Mouse (Mus musculus): Measurements from ENCODE around the gene Cobl. TPM values are rescaled to one million over a fixed set of nuclear protein-coding genes. Genes with fewer than 3 reads are reported as not detected.

Gene Cobl
- polyA plus RNA-seq, 1 experiment from 2014 or later, result 14.2 TPM

DNA sequence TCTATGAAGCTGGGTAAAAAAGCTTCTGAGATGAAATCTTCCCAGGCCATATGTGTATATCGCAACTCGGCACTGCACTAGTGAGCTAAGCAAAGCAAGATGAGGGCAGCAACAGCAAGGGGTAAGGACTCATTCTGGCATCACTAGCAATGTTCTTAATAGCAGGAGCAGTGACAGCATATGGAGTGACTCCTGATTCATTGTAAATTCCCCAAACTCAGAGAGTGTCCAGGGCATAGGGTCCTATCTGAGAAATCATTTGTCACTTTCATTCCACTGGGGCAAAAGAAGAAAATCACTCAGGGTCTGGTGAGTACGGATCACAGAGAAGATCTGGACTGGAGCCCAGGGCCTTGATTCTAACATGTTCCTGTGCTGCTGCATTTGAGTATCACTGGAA, 44.6 kb downstream of the Cobl start:
- no peaks in the 10 kb centered on the region for H3K4me1 ChIP-seq (ENCODE audit: control insufficient read depth, insufficient read depth, low read length)
- H3K27ac ChIP-seq (ENCODE audit: low read length), result no peak overlapping the region
- no peaks in the 10 kb centered on the region for H3K36me3 ChIP-seq (ENCODE audit: control insufficient read depth, insufficient read depth, low read length)
- no peak overlapping the region for H3K4me2 ChIP-seq (replicated peaks; ENCODE audit: low read depth, low read length)
- 68% methylated on average over 3 of the region's 3 CpGs for WGBS
- H3K4me3 ChIP-seq (ENCODE audit: low read depth, low read length), result no peak overlapping the region
- no peaks in the 10 kb centered on the region for H3K9me3 ChIP-seq (ENCODE audit: control insufficient read depth, low read depth, low read length)
- no peak overlapping the region for H3K9ac ChIP-seq (replicated peaks; ENCODE audit: low read depth, low read length)
- no peaks in the 10 kb centered on the region for H3K27me3 ChIP-seq (ENCODE audit: control insufficient read depth, insufficient read depth, low read length)
- ATAC-seq (ENCODE audit: insufficient number of reproducible peaks, insufficient read depth, low FRiP score, low read depth), result no peak

DNA sequence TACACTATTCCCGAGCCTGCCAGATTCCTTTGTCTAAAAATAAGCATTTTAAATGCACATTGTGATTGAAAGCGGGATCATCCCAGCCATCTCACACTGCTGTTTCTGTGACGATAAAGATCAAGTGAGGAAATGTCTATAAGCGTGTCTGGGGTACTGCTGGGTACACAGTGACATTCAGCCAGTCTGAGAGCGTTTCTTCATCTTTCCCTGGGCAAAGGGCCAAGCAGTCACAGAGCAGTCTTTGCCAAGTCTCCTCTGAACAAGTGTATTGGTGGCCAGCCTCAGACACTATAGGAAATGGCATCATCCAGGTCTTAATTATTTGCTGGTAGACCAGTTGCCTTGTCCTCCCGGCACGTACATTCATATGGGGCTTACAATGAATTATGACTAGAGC, 47.9 kb downstream of the Cobl start:
- no peaks in the 10 kb centered on the region for H3K36me3 ChIP-seq (ENCODE audit: control insufficient read depth, insufficient read depth, low read length)
- no peak overlapping the region for H3K4me2 ChIP-seq (replicated peaks; ENCODE audit: low read depth, low read length)
- WGBS, result 84% methylated on average over 7 of the region's 7 CpGs
- ATAC-seq (ENCODE audit: insufficient number of reproducible peaks, insufficient read depth, low FRiP score, low read depth), result no peak
- H3K27me3 ChIP-seq (ENCODE audit: control insufficient read depth, insufficient read depth, low read length), result no peaks in the 10 kb centered on the region
- no peak overlapping the region for H3K4me3 ChIP-seq (ENCODE audit: low read depth, low read length)
- no peak overlapping the region for H3K27ac ChIP-seq (ENCODE audit: low read length)
- H3K9ac ChIP-seq (replicated peaks; ENCODE audit: low read depth, low read length), result no peak overlapping the region
- no peaks in the 10 kb centered on the region for H3K9me3 ChIP-seq (ENCODE audit: control insufficient read depth, low read depth, low read length)
- H3K4me1 ChIP-seq (ENCODE audit: control insufficient read depth, insufficient read depth, low read length), result no peaks in the 10 kb centered on the region

DNA sequence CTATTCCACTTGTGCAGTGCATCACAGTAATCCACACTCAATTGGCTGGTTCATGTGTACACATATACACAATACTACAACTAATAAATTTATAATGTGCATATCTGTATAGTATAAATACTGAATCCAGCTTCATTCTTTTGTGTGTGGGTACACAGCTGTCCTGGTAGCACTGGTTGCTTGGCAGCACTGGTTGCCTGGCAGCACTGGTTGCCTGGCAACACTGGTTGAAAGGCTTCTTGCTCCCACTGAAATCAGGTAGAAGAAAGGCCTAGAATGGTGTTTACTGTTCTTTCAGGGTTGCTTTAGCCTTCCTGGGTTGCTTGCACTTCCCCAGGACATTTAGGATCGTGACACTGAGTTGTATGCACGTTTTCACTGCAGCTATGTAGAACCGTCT, 49.4 kb downstream of the Cobl start:
- H3K9me3 ChIP-seq (ENCODE audit: control insufficient read depth, low read depth, low read length), result no peaks in the 10 kb centered on the region
- H3K27me3 ChIP-seq (ENCODE audit: control insufficient read depth, insufficient read depth, low read length), result no peaks in the 10 kb centered on the region
- no peak overlapping the region for H3K27ac ChIP-seq (ENCODE audit: low read length)
- ATAC-seq (ENCODE audit: insufficient number of reproducible peaks, insufficient read depth, low FRiP score, low read depth), result no peak
- H3K4me1 ChIP-seq (ENCODE audit: control insufficient read depth, insufficient read depth, low read length), result no peaks in the 10 kb centered on the region
- no peak overlapping the region for H3K9ac ChIP-seq (replicated peaks; ENCODE audit: low read depth, low read length)
- H3K4me3 ChIP-seq (ENCODE audit: low read depth, low read length), result no peak overlapping the region
- no peaks in the 10 kb centered on the region for H3K36me3 ChIP-seq (ENCODE audit: control insufficient read depth, insufficient read depth, low read length)
- no peak overlapping the region for H3K4me2 ChIP-seq (replicated peaks; ENCODE audit: low read depth, low read length)
- 52% methylated on average over 3 of the region's 3 CpGs for WGBS

DNA sequence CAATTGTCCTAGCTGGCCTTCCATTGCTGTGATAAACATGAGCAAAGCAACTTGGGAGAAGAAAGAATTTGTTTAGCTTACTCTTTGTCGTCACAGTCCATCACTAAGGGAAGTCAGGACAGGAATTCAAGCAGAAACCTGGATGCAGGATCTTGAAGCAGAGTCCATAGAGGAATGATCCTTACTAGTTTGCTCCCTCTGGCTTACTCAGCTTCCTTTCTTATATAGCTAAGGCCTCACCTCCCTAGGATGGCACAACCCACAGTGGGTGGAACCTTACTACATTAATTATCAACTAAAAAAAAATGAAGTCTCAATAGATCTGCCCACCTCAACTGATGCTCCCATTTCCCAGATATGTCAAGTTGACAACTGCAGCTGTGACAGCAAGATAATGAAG, 52.8 kb downstream of the Cobl start:
- Histone ChIP-seq H3K4me2 (replicated peaks; ENCODE audit: low read depth, low read length) (no peak overlapping the region), H3K9me3 (ENCODE audit: control insufficient read depth, low read depth, low read length) (no peaks in the 10 kb centered on the region), H3K27me3 (ENCODE audit: control insufficient read depth, insufficient read depth, low read length) (no peaks in the 10 kb centered on the region), H3K4me3 (ENCODE audit: low read depth, low read length) (no peak overlapping the region), H3K36me3 (ENCODE audit: control insufficient read depth, insufficient read depth, low read length) (no peaks in the 10 kb centered on the region), H3K9ac (replicated peaks; ENCODE audit: low read depth, low read length) (no peak overlapping the region), H3K4me1 (ENCODE audit: control insufficient read depth, insufficient read depth, low read length) (no peaks in the 10 kb centered on the region), H3K27ac (ENCODE audit: low read length) (no peak overlapping the region)
- ATAC-seq (ENCODE audit: insufficient number of reproducible peaks, insufficient read depth, low FRiP score, low read depth), result no peak
- 41% methylated on average over 1 of the region's 1 CpGs for WGBS

DNA sequence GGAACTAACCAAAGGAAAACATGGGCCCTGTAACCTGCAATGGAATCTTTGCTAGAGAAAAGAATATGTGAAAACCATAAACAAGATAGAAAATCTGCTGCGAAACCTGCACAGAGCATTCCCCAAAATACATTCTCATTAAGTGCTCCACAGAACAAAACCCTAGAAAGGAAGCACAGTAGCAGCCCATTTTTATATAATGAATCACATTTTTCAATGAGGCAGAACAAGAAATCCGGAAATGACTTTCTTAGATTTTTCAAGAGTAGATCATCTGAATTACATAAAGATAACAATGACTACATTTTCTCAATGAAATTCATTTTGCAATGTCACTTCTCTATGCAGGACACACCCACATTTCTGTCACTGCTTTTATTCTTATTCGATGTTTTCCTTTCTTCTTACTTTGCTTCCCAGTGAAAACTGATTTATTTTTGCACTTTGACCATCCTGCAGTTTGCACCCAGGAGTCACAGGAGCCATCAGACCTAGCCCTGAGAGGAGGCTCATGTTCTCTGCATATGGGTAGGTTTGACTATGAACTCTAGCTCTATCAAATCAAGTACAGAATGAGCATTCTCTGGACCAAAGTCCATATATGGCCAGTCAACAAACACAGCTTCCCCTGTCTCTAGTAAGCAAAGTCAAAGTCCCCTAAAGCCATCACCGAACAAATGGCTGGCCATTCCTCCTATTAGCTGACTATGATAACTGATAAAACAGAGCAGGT, 53.5 kb downstream of the Cobl start:
- Histone ChIP-seq H3K27ac (ENCODE audit: low read length) (no peak overlapping the region), H3K9me3 (ENCODE audit: control insufficient read depth, low read depth, low read length) (no peaks in the 10 kb centered on the region), H3K36me3 (ENCODE audit: control insufficient read depth, insufficient read depth, low read length) (no peaks in the 10 kb centered on the region), H3K4me1 (ENCODE audit: control insufficient read depth, insufficient read depth, low read length) (no peaks in the 10 kb centered on the region), H3K9ac (replicated peaks; ENCODE audit: low read depth, low read length) (no peak overlapping the region), H3K27me3 (ENCODE audit: control insufficient read depth, insufficient read depth, low read length) (no peaks in the 10 kb centered on the region), H3K4me3 (ENCODE audit: low read depth, low read length) (no peak overlapping the region), H3K4me2 (replicated peaks; ENCODE audit: low read depth, low read length) (no peak overlapping the region)
- ATAC-seq (ENCODE audit: insufficient number of reproducible peaks, insufficient read depth, low FRiP score, low read depth), result no peak
- WGBS, result 78% methylated on average over 4 of the region's 4 CpGs

DNA sequence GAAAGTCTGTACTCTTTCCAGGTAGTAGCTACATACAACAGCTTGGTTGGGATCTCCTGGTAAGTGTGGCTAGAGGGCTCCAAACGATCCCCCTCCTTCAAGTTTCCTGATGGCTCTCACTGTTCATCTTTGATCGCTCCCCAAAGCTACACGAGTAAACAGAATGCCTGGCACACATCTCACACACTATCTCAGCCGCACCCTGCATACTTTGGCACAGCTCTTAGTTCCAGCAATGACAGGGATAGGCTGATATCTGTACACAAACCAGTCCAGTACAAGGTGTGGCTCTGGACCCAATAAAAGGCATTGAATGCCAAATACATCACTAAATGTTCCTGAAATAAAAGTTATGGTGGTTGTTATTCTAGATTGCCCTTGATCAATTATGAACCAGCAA, 55.3 kb downstream of the Cobl start:
- Histone ChIP-seq H3K9me3 (ENCODE audit: control insufficient read depth, low read depth, low read length) (no peaks in the 10 kb centered on the region), H3K4me3 (ENCODE audit: low read depth, low read length) (no peak overlapping the region), H3K27ac (ENCODE audit: low read length) (no peak overlapping the region), H3K9ac (replicated peaks; ENCODE audit: low read depth, low read length) (no peak overlapping the region), H3K4me2 (replicated peaks; ENCODE audit: low read depth, low read length) (no peak overlapping the region), H3K36me3 (ENCODE audit: control insufficient read depth, insufficient read depth, low read length) (no peaks in the 10 kb centered on the region), H3K4me1 (ENCODE audit: control insufficient read depth, insufficient read depth, low read length) (no peaks in the 10 kb centered on the region), H3K27me3 (ENCODE audit: control insufficient read depth, insufficient read depth, low read length) (no peaks in the 10 kb centered on the region)
- 72% methylated on average over 4 of the region's 4 CpGs for WGBS
- ATAC-seq (ENCODE audit: insufficient number of reproducible peaks, insufficient read depth, low FRiP score, low read depth), result no peak

DNA sequence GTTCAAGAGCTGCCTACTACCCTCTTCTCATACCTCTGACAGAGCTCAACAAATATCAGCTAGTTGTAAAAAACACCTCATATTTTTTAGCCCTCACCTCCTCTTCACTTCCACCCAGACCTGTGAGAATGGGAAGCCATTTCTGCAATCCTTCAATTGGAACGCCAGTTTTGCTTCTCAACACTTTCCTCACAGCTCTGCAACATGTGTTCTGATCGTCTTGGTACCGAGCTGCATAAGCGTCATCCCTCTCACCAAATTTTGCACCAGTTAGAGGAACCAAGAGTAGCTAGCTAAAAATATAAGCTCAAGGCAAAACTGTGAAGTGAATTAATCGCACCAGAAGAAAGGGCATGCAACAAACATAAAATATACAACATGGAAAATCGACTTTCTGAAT, 56.9 kb downstream of the Cobl start:
- H3K9ac ChIP-seq (replicated peaks; ENCODE audit: low read depth, low read length), result no peak overlapping the region
- H3K27me3 ChIP-seq (ENCODE audit: control insufficient read depth, insufficient read depth, low read length), result no peaks in the 10 kb centered on the region
- peaks cover 5% of the 10 kb centered on the region; the same call in 1 of the 2 replicates for H3K4me1 ChIP-seq (ENCODE audit: control insufficient read depth, insufficient read depth, low read length)
- no peaks in the 10 kb centered on the region for H3K36me3 ChIP-seq (ENCODE audit: control insufficient read depth, insufficient read depth, low read length)
- H3K4me3 ChIP-seq (ENCODE audit: low read depth, low read length), result no peak overlapping the region
- H3K9me3 ChIP-seq (ENCODE audit: control insufficient read depth, low read depth, low read length), result no peaks in the 10 kb centered on the region
- 90% methylated on average over 6 of the region's 6 CpGs for WGBS
- no peak overlapping the region for H3K27ac ChIP-seq (ENCODE audit: low read length)
- no peak overlapping the region for H3K4me2 ChIP-seq (replicated peaks; ENCODE audit: low read depth, low read length)
- no peak for ATAC-seq (ENCODE audit: insufficient number of reproducible peaks, insufficient read depth, low FRiP score, low read depth)

DNA sequence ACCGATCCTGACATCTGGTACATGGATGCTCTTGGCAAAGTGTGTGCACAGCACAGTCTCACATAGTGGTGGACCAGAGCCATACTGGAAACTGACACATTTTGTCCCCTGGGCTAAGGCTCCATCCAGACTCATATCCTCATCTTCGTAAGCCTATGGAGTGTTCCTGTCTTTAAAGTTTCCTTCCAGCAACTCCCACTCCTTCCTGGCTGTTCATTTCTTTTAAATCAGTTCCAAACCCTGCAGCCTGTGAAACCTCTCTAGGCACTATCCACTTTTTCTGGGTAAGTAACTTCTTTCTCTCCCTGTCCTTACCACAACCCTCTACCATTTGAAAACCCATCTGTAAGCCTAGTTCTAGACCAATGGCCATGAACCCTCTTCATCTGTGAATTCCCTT, 64.9 kb downstream of the Cobl start:
- H3K4me2 ChIP-seq (replicated peaks; ENCODE audit: low read depth, low read length), result no peak overlapping the region
- ATAC-seq (ENCODE audit: insufficient number of reproducible peaks, insufficient read depth, low FRiP score, low read depth), result no peak
- H3K27ac ChIP-seq (ENCODE audit: low read length), result no peak overlapping the region
- no peaks in the 10 kb centered on the region for H3K27me3 ChIP-seq (ENCODE audit: control insufficient read depth, insufficient read depth, low read length)
- H3K36me3 ChIP-seq (ENCODE audit: control insufficient read depth, insufficient read depth, low read length), result no peaks in the 10 kb centered on the region
- 93% methylated on average over 2 of the region's 2 CpGs for WGBS
- no peak overlapping the region for H3K4me3 ChIP-seq (ENCODE audit: low read depth, low read length)
- H3K9me3 ChIP-seq (ENCODE audit: control insufficient read depth, low read depth, low read length), result no peaks in the 10 kb centered on the region
- no peak overlapping the region for H3K9ac ChIP-seq (replicated peaks; ENCODE audit: low read depth, low read length)
- H3K4me1 ChIP-seq (ENCODE audit: control insufficient read depth, insufficient read depth, low read length), result peaks cover 5% of the 10 kb centered on the region; the same call in 1 of the 2 replicates

DNA sequence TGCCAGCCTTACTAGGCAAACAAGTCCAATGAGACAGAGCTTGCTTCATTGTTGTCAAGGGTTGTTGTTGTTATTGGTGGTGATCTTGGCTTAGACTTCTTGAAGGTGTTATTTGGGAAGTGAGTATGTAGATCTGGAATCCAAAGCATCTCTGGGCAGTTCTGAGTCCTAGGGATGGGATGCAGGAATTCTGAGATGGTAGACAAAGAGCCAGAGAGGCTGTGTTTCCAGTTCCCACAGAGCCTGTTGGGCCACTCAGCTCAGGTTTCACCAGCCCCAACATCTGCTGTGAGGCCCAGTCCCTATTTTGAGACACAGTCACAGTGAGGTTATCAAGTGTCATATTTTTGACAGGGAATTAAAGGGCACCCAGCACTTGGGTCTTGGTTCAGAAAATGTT, 68.6 kb downstream of the Cobl start:
- Histone ChIP-seq H3K27ac (ENCODE audit: low read length) (no peak overlapping the region), H3K27me3 (ENCODE audit: control insufficient read depth, insufficient read depth, low read length) (no peaks in the 10 kb centered on the region), H3K36me3 (ENCODE audit: control insufficient read depth, insufficient read depth, low read length) (no peaks in the 10 kb centered on the region), H3K9me3 (ENCODE audit: control insufficient read depth, low read depth, low read length) (no peaks in the 10 kb centered on the region), H3K4me1 (ENCODE audit: control insufficient read depth, insufficient read depth, low read length) (0 out of 2 replicates have a peak, but pooled peaks cover 4% of the 10 kb centered on the region), H3K9ac (replicated peaks; ENCODE audit: low read depth, low read length) (no peak overlapping the region), H3K4me2 (replicated peaks; ENCODE audit: low read depth, low read length) (no peak overlapping the region), H3K4me3 (ENCODE audit: low read depth, low read length) (no peak overlapping the region)
- ATAC-seq (ENCODE audit: insufficient number of reproducible peaks, insufficient read depth, low FRiP score, low read depth), result no peak

Data from stomach, embryonic 14.5 days (tissue).